Mouse (Mus musculus): Measurements from ENCODE around the gene Amz2.

Gene Amz2

DNA sequence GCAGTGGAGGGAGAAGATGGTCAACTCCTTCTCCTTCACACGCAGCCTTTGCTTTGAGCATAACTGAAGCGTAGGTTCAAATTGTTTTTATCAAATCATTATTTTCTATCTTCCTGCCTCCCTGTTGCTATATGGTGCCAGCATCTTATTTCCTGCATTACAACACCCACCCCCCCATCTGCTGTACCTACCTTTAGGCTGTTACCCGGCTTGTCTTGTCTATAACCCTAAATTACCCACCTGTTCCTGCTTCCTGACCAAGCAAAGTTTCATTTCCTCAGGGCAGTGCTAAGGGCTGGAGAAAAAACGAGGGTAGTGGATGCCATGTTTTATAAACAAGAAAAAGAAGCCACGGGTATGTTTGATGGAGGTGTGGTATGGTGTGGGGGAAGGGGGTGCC, 4.5 kb upstream of the Amz2 start:
- DNase-seq (ENCODE audit: low spot score in 2 of 2) = no peak

DNA sequence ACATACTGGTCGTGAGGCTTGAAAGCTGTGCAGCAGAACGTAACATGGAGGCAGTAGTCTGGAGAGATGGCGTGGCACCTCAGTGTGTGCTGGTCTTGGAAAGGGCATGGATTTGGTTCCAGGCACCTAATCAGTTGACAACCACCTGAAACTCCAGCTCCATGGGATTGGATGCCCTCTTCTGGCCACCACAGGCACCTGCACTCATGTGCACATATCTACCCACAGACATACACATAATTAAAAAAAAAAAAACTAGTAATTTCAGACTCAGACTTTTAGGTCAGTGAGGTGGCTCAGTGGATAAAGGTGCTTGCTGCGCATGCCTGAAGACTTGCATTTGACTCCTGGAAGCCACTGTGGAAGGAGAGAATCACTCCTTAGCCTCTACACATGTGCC, 3.5 kb upstream of the Amz2 start:
- DNase-seq (ENCODE audit: low spot score in 2 of 2) = no peak

GRCm38 (mm10) chr11:109423294-109423693, 2.5 kb upstream of the Amz2 start:
- no peak for DNase-seq (ENCODE audit: low spot score in 2 of 2)

- DNase-seq (ENCODE audit: low spot score in 2 of 2) = no peak
Observed at GRCm38 (mm10) chr11:109426272-109426586, 483 bp downstream of the Amz2 start.

DNA sequence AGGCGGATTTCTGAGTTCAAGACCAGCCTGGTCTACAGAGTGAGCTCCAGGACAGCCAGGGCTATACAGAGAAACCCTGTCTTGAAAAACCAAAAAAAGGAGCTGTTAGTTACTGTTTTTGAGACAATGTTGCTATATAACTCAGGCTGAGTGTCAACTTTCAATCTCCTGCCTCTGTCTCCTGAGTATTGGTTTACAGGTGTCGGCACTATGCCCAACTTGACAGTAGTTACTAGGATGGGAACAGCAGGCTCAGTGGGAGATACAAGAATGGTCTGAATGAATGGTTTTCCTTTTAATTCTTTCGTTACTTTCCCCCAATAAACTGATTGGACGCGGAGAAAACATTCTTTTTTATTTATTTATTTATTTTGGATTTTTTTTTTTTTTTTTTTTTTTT, 1.6 kb downstream of the Amz2 start:
- no peak for DNase-seq (ENCODE audit: low spot score in 2 of 2)

DNA sequence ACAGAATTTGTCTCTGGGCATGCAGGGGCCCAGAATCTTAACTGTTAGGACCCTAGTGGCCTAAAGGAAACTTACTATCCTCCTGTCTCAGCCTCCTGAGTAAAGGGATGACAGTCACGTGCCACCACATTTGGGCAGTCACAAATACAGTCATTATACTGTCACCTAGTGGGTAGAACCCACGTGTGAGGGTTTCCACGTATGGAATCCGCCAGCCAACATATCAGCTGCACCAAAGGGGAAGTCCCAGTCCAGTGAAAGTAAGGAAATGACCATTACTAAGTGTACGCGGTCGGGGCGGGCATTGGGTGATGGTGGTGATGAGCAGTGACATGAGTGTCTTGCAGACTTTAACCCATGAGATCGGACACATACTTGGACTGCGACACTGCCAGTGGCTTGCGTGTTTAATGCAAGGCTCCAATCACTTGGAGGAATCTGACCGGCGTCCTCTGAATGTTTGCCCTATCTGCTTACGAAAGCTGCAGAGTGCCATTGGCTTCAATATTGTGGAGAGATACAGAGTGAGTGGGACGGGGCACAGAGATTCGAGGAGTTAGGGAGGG, 8.6 kb downstream of the Amz2 start:
- DNase-seq (ENCODE audit: low spot score in 2 of 2) = no peak

DNA sequence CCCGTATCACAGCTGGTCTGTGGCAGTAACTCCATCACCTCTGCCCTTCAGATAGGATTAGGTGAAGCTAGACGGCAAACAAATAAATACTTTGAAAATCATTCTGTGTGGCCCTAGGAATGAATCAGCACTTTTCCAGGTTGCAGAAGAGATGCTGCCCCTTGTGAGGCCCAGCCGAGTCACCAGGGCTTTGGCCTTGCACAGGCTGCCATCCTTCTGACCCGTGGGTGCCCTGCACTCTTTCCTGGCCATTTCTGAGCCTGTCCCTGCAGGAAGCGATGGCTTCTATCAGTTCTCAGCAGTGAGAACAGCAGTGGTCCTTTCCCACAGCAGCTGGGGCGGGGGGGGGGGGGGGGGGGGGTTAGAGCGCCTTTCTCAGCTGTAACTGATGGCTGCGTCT, 11.1 kb downstream of the Amz2 start:
- DNase-seq (ENCODE audit: low spot score in 2 of 2) = no peak

GRCm38 (mm10) chr11:109439209-109439608, 13.5 kb downstream of the Amz2 start:
- DNase-seq (ENCODE audit: low spot score in 2 of 2) = no peak

GRCm38 (mm10) chr11:109439829-109440340, 14.1 kb downstream of the Amz2 start:
- peak; percentile 55 to 71 for DNase-seq (ENCODE audit: low spot score in 2 of 2)

DNA sequence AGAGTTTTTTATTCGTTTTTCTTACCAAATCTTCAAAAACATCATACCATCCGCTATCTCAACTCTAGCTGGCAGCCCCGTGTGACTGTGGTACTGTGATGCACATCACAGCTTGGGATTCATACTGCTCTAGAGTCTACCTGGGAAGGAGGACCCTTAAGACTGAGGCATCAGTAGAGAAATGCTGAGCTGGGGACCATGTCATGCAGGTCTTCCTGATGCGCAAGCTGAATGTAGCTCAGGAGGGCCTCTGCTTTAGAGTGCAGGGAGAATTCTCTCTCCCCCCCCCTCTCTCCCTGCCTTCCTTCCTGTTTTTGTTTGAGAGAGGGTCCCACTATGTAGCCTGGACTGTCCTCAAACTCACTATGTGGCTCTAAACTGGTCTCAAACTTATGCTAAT, 14.9 kb downstream of the Amz2 start:
- no peak for DNase-seq (ENCODE audit: low spot score in 2 of 2)

DNA sequence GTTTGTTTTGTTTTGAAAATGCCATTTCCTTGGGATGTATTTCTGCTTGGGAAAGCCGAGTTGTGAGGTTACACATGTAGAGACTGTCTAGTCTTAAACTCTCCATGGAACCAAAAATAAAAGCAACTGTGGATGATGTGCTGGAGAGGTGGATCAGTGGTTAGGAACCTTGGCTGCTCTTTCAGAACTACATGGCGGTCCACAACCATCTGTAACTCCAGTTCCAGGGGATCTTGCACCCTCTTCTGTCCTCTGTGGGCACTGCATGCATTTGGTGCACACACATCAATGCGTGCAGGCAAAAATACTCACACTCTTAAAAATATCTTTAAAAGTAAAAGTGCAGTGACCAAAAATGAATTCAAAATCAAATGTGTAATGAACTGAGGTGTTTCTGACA, 15.4 kb downstream of the Amz2 start:
- peak in 1 of 2 experiments; percentile 47 for DNase-seq (ENCODE audit: low spot score in 2 of 2)

GRCm38 (mm10) chr11:109442166-109442730, 16.5 kb downstream of the Amz2 start:
- no peak for DNase-seq (ENCODE audit: low spot score in 2 of 2)

DNA sequence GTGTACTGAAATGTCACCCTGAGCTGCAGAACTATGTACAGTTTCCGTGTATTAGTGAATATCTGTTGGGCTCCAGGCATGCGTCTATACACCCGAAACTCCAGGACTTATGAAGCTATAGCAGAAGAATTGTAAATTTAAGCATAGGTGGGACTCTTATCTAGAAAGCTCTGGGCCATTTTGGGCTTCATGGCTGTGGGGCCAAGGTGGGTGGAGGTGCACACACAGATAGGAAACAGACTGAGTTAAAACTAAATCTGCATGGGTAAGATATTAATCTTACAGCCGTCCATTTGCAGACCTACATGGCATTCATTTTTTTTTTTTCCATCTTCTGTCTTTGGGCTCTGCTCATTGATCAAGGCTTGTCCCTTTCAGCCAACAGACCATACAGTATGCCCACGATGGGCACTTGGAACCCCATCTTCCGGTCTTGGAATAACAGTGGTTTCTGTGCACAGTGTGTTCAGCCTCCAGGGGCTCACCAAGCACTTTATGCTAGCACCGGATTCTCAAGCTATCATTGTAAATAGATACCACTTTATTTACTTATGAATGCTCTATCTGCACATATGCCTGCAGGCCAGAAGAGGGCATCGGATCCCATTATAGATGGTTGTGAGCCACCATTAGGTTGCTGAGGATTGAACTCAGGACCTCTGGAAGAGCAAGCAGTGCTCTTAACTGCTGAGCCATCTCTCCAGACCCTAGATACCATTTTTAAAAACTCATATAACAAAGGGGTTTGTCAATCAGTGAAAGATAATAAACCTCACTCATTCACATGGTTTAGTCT, 17.9 kb downstream of the Amz2 start:
- DNase-seq (ENCODE audit: low spot score in 2 of 2) = no peak

DNA sequence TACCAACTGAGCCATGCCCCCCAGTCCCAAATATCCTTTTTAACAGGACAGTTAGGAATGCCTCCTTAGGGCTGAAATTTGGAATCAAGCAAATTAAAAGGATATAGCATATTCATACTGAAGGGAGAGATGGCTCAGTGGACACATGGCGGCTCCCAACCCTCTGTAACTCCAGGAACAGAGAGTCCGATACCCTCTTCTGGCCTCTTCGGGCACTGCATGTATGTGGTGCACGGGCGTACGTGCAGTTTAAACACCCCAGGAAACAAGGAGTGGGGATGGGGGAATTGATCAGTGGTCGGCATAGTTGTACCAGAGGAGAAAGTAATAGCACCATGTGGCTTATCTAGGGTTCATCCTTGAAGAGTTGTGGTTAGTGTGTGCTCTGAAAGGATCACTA, 18.9 kb downstream of the Amz2 start:
- DNase-seq (ENCODE audit: low spot score in 2 of 2) = peak in 1 of 2 experiments; percentile 36

DNA sequence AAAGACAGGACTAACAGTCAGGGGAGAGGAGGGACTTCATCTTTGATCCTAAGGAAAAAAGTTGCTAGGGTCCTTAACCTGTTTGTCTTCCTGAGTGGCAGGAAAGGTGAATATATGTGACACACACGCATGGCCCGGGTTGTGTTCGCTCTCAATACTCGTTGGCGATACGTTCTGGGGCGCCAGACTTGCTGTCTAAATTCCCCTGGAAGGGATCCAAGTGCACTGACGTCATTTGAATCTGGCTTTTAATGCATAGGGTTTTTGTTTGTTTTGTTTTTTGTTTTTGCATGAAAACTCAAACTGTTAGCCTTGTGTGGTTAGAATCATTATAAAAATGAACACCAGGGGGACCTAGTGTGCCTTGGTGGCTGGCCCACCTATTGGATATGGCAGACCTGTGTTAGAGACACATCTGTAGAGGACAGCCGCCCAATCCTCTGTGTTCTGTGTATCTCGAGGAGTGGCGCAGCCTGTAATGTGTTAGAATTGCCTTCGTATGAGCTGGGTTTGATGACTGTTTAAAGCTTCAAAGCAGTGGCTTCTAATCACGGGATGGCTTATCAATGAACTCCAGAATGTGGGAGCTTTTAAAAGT, 19.8 kb downstream of the Amz2 start:
- no peak for DNase-seq (ENCODE audit: low spot score in 2 of 2)

GRCm38 (mm10) chr11:109451169-109451568, 25.4 kb downstream of the Amz2 start:
- DNase-seq (ENCODE audit: low spot score in 2 of 2) = no peak

DNA sequence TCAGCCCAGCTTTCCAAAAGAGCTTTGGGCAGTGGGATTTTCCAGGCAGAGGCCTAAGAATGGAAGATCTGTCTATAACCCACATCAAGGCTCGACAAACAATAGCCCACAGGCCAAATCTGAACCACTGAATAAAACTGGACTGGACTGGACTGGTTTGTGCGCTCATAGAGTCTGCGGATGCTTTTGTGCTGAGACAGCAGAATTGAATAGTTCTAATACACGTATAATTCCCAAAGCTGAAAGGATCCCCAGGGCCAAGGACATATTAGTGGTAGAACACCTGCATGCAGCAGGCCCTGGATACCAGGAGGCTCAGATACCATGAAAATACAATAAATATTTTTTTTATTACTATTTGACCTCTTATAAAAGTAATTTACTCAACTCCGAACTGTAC, 30.5 kb downstream of the Amz2 start:
- DNase-seq (ENCODE audit: low spot score in 2 of 2) = no peak

DNA sequence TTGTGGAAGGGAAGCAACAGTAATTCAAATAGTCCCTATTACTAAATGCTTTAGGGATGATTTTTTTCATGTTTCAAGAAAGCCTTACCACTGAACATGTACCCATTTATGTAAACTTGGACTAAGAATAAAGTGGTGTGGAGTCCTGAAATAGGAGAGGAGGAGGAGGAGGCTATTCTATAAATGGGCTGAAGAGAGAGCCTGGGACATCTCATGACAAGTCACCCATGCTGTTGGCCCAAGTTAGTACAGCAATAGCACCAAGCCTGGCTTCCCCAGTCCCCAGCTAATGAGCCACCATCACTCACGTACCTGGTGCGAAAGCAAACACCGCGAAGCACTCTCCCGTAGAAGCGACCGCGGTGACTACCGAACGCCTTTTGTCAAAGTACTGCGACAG, 32.4 kb downstream of the Amz2 start:
- no peak for DNase-seq (ENCODE audit: low spot score in 2 of 2)

GRCm38 (mm10) chr11:109460586-109460985, 34.8 kb downstream of the Amz2 start:
- DNase-seq (ENCODE audit: low spot score in 2 of 2) = no peak

DNA sequence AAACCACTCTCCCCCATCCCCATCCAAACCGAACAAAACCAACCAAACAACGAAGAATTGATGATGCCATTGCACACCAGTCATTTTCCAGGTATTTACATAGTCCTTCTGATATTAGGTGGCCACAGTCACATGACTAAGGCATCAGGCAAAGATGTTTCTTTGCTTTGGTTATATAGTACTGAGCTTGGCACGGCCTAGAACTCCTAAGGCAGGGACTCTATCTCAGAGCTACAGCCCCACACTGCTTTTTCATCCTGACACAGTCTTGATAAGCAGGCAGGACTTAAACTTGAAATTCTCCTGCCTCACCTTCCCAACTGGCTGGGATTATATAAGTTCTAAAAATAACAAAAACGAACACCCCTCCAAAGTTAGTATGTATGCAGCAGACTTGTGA, 39.3 kb downstream of the Amz2 start:
- DNase-seq (ENCODE audit: low spot score in 2 of 2) = no peak

DNA sequence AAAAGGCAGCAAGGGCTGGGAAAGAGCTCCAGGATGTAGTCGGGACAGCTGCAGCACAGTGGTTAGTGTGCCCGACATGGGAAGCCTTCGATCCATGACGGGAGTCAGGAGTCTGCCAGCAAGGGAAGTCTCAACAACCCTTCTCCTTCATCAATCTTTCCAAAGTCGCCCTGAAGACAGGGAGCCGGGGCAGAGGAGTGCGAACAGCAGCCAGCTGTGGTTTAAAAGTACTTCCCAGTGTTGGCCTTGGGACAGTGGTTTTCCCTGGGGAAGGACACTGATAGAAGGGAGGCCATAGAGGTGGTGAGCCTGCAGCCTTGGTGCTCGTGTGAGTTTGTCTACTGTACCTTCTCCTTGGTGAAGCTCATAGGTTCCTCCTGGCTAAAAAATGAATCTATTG, 41.2 kb downstream of the Amz2 start:
- DNase-seq (ENCODE audit: low spot score in 2 of 2) = no peak

- no peak for DNase-seq (ENCODE audit: low spot score in 2 of 2)
Observed at GRCm38 (mm10) chr11:109468133-109468532, 42.4 kb downstream of the Amz2 start.

DNA sequence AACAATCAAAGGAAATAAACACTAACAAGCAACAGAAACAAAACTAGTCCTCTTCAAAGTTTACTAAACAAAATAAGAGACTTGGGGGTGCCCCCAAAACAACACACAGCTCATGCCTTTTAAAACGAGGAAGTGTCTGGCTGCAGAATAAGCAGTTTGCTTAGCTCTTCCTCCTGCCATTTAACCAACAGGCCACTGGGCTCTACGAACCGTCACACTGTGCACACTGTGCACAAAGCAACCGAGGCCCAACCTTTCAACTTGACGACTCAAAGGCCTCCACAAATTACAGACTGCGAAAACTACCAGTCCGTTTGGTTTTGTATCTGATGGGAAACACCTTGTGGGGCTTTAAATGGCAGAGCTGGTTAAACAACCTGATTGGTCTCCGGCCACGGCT, 44.4 kb downstream of the Amz2 start:
- peak in 1 of 2 experiments; percentile 30 for DNase-seq (ENCODE audit: low spot score in 2 of 2)

All from spleen, postnatal 14 days (tissue).